Mouse (Mus musculus) liver, embryonic 16.5 days (tissue): Measurements from ENCODE around the gene Cds1. TPM values are rescaled to one million over a fixed set of nuclear protein-coding genes. Genes with fewer than 3 reads are reported as not detected.

Experiments
- ATAC-seq: fragments of 200-750 bp; cut with Nextera tagmentation; 2 replicates; pipeline ENCODE4 v1.8.0; 2017; ENCODE audit warnings: low read depth, mild to moderate bottlenecking, moderate number of reproducible peaks, moderate library complexity
- H3K27ac ChIP-seq: fragments of 300-500 bp; sonication (generic); 2 replicates; pipeline ENCODE4 v1.5.1; 2014; ENCODE audit warnings: mild to moderate bottlenecking, low read length
- H3K27me3 ChIP-seq: fragments of 300-500 bp; sonication (generic); 2 replicates; pipeline ENCODE4 v1.6.1; 2014; ENCODE audit warnings: low read depth, low read length, mixed read lengths; ENCODE audit not compliant: control insufficient read depth, insufficient read depth
- H3K36me3 ChIP-seq: fragments of 300-500 bp; sonication (generic); 2 replicates; pipeline ENCODE4 v1.6.1; 2014; ENCODE audit warnings: mild to moderate bottlenecking; ENCODE audit not compliant: control insufficient read depth, insufficient read depth
- H3K4me1 ChIP-seq: fragments of 300-500 bp; sonication (generic); 2 replicates; pipeline ENCODE4 v1.6.1; 2014; ENCODE audit warnings: low read depth, low read length, mixed read lengths; ENCODE audit not compliant: control insufficient read depth
- H3K4me2 ChIP-seq: fragments of 300-500 bp; sonication (generic); 2 replicates; pipeline ENCODE4 v1.6.1; 2014; ENCODE audit warnings: low read depth, low read length, mixed read lengths
- H3K4me3 ChIP-seq: fragments of 300-500 bp; sonication (generic); 2 replicates; pipeline ENCODE4 v1.5.1; 2014; ENCODE audit warnings: low read depth, mild to moderate bottlenecking, low read length
- H3K9ac ChIP-seq: fragments of 300-500 bp; sonication (generic); 2 replicates; pipeline ENCODE4 v1.6.1; 2014; ENCODE audit warnings: low read depth, low read length
- H3K9me3 ChIP-seq: fragments of 300-500 bp; sonication (generic); replicated peaks from 2 replicates; pipeline ENCODE4 v1.6.1; 2016; ENCODE audit warnings: low read length; ENCODE audit not compliant: control insufficient read depth
- WGBS: fragments of 180-500 bp; shearing (Covaris S2); extraction: QIAGEN DNeasy Blood & Tissue Kit; methylation state at CpG from one replicate; pipeline ENCODE4 v1.1.7; 2014; ENCODE audit not compliant: insufficient replicate concordance; 5-methylcytosine and 5-hydroxymethylcytosine counted together
- polyA plus RNA-seq: library from polyadenylated mRNA; unstranded; fragments of >200 nt; fragmentation: Nextera tagmentation; extraction: Ambion mirVana; gene quantifications from 2 replicates; pipeline ENCODE4 v1.2.1, GENCODE M21; 2015

Gene Cds1
- polyA plus RNA-seq, 1 experiment from 2014 or later, result 0.44 TPM

GRCm38 (mm10) chr5:101819216-101819615, 54.3 kb downstream of the Cds1 start:
- Histone ChIP-seq H3K27ac (no peak overlapping the region), H3K4me1 (no peaks in the 10 kb centered on the region), H3K36me3 (no peaks in the 10 kb centered on the region), H3K27me3 (no peaks in the 10 kb centered on the region; the same call in 1 of the 2 replicates), H3K9me3 (no peaks in the 10 kb centered on the region), H3K4me2 (no peak overlapping the region), H3K9ac (no peak overlapping the region), H3K4me3 (no peak overlapping the region)
- no peak for ATAC-seq
- WGBS, result 63% methylated on average over 10 of the region's 10 CpGs

GRCm38 (mm10) chr5:101819844-101820243, 54.9 kb downstream of the Cds1 start:
- Histone ChIP-seq H3K27ac (no peak overlapping the region), H3K4me2 (no peak overlapping the region), H3K9ac (no peak overlapping the region), H3K36me3 (no peaks in the 10 kb centered on the region), H3K4me3 (no peak overlapping the region), H3K27me3 (no peaks in the 10 kb centered on the region; the same call in 1 of the 2 replicates), H3K9me3 (no peaks in the 10 kb centered on the region), H3K4me1 (no peaks in the 10 kb centered on the region)
- no peak for ATAC-seq
- 47% methylated on average over 7 of the region's 7 CpGs for WGBS

DNA sequence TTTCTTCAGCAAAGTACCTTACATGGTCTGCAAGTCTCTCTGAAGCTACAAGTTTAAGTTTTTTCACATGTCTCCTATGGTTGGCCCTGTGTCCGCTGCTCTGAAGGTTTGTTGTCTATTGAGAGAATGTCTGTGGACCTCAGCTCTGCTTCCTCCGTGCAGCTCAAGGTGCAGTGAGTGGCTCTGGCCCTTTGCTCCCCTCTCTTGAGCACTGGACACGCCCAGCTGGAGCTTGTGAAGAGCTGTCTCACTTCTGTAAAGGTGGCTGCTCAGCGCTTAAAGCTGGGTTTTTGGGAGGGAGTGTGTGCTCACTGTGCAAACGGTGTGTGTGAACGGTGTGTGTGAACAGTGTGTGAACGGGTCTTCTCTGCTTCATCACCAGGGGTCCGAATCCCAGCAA, 56.1 kb downstream of the Cds1 start:
- H3K36me3 ChIP-seq, result no peaks in the 10 kb centered on the region
- no peak for ATAC-seq
- H3K9ac ChIP-seq, result no peak overlapping the region
- no peak overlapping the region for H3K4me2 ChIP-seq
- no peaks in the 10 kb centered on the region; the same call in 1 of the 2 replicates for H3K27me3 ChIP-seq
- 55% methylated on average over 8 of the region's 8 CpGs for WGBS
- H3K4me1 ChIP-seq, result no peaks in the 10 kb centered on the region
- H3K9me3 ChIP-seq, result no peaks in the 10 kb centered on the region
- no peak overlapping the region for H3K4me3 ChIP-seq
- no peak overlapping the region for H3K27ac ChIP-seq

DNA sequence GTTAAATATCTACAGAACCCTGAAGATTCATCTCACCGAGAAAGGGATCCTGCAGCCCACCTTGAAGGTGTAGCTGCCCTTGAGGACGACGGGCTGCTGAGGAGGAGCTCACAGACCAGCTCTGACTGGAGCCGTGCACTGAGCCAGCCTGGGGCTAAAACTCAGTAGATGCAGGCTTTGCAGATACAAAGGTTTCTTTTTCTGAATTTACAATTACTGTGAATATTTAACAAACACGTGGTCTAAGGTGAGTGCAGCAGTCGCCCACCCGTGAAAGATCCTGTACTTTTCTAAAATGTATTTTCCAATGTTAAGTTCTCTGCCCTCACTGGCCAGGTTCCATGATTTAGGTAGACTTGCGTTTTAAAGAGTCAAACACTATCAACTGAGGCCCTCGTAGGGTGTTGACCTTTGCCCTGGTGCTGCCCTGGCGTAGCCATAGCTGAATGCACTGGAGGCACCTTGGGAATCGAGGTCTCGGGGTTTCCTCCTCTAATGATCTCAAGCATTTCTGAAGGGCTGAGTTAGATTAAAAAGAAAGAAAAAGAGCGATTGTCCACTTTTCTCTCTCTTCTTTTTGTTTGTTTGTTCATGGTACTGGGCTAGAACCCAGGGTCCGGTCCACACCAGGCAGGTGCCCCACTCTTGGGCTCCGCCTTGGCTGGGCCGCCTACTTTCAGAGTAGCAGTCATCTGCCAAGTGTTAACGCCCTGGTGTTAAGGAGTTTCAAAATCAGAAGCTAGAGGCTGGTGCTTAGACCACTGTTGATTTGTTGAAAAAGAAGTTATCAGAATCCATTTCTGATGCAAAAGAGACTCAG, 56.8 kb downstream of the Cds1 start:
- Histone ChIP-seq H3K4me1 (peaks cover 4% of the 10 kb centered on the region), H3K36me3 (no peaks in the 10 kb centered on the region), H3K9me3 (no peaks in the 10 kb centered on the region), H3K27ac (no peak overlapping the region), H3K9ac (no peak overlapping the region), H3K27me3 (no peaks in the 10 kb centered on the region; the same call in 1 of the 2 replicates), H3K4me3 (no peak overlapping the region), H3K4me2 (no peak overlapping the region)
- ATAC-seq, result no peak
- WGBS, result 62% methylated on average over 17 of the region's 17 CpGs

- no peaks in the 10 kb centered on the region for H3K9me3 ChIP-seq
- H3K27me3 ChIP-seq, result no peaks in the 10 kb centered on the region; the same call in 1 of the 2 replicates
- H3K36me3 ChIP-seq, result no peaks in the 10 kb centered on the region
- 52% methylated on average over 6 of the region's 6 CpGs for WGBS
- no peak overlapping the region for H3K27ac ChIP-seq
- H3K4me1 ChIP-seq, result peaks cover 7% of the 10 kb centered on the region
- no peak for ATAC-seq
- no peak overlapping the region for H3K4me3 ChIP-seq
- no peak overlapping the region for H3K4me2 ChIP-seq
- H3K9ac ChIP-seq, result no peak overlapping the region
These were observed 57.4 kb downstream of the Cds1 start for GRCm38 (mm10) chr5:101822311-101822670.

GRCm38 (mm10) chr5:101825111-101825911, 60.4 kb downstream of the Cds1 start:
- Histone ChIP-seq H3K4me2 (no peak overlapping the region), H3K4me1 (peaks cover 7% of the 10 kb centered on the region), H3K9ac (no peak overlapping the region), H3K4me3 (no peak overlapping the region), H3K9me3 (no peaks in the 10 kb centered on the region), H3K27me3 (no peaks in the 10 kb centered on the region), H3K36me3 (no peaks in the 10 kb centered on the region), H3K27ac (no peak overlapping the region)
- ATAC-seq, result no peak
- 37% methylated on average over 13 of the region's 13 CpGs for WGBS

DNA sequence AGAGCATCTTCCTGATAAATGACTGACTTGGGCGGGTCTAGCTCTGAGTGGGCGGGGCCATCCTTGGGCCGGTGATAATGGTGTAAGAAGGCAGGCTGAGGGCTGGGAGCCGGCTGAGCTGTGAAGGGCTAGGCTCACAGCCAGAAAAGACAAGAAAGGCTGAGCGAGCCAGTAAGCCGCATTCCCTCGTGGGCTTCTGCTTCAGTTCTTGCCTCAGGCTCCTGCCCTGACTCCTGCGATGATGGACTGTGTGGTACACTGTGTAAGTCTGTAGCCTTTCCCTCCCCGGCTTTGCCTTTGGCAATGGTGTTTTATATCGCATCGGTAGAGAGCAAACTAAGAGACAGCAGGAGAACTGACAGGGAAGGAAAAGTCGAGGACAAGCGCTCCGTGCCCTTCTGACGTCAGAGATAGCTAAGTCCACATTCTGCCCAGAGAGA, 61.6 kb downstream of the Cds1 start:
- Histone ChIP-seq H3K4me1 (peaks cover 7% of the 10 kb centered on the region), H3K36me3 (no peaks in the 10 kb centered on the region), H3K27me3 (no peaks in the 10 kb centered on the region), H3K27ac (no peak overlapping the region), H3K9ac (no peak overlapping the region), H3K9me3 (no peaks in the 10 kb centered on the region), H3K4me2 (peak overlapping the region; percentile 53), H3K4me3 (peak overlapping the region; percentile 9; the same call in 1 of the 2 replicates)
- 9% methylated on average over 15 of the region's 15 CpGs for WGBS
- ATAC-seq, result peak; percentile 71; the same call in 1 of the 2 replicates

DNA sequence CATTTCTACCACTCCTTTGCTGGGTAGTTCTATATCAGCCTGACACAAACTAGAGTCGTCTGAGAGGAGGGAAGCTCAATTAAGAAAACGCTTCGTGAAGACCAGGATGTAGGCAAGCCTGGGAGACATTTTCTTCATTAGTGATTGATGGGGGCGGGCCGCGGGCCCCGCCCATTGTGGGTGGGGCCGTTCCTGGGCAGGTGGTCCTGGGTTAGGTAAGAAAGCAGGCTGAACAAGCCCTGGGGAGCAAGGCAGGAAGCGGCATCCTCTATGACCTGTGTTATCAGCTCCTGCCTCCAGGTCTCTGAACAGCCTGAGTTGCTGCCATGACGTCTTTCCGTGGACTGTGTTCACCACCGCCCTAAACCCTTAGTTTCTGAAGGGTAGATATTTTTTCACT, 62.5 kb downstream of the Cds1 start:
- Histone ChIP-seq H3K4me3 (no peak overlapping the region), H3K9ac (no peak overlapping the region), H3K27me3 (no peaks in the 10 kb centered on the region), H3K9me3 (no peaks in the 10 kb centered on the region), H3K36me3 (no peaks in the 10 kb centered on the region), H3K4me2 (no peak overlapping the region), H3K4me1 (peaks cover 7% of the 10 kb centered on the region), H3K27ac (no peak overlapping the region)
- no peak for ATAC-seq
- 32% methylated on average over 12 of the region's 12 CpGs for WGBS

DNA sequence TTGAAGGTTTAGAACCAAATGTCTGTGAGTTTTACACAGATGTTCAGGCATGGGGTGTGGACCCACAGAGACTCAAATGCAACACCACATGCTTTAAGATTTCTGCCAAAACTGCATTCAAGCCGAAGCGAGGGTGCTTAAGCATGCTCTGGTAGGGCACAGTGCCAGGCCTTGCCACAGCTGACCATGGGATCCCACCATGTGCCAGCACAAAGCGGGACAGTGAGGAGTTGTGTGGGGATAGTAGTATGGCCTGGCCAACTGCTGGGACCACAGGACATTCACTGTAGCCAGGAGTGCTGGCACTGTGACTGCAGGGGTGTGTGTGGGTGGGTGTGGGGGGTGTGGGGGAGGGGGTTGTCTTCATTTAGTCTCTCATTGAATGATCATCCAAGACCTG, 64.0 kb downstream of the Cds1 start:
- Histone ChIP-seq H3K27me3 (no peaks in the 10 kb centered on the region), H3K36me3 (no peaks in the 10 kb centered on the region), H3K4me3 (no peak overlapping the region), H3K9me3 (no peaks in the 10 kb centered on the region), H3K4me1 (peaks cover 7% of the 10 kb centered on the region), H3K9ac (no peak overlapping the region), H3K27ac (no peak overlapping the region), H3K4me2 (no peak overlapping the region)
- WGBS, result 73% methylated on average over 3 of the region's 3 CpGs
- ATAC-seq, result no peak
